Mouse (Mus musculus): ENCODE data around the gene Pde3b. TPM values are rescaled to one million over a fixed set of nuclear protein-coding genes. Genes with fewer than 3 reads are reported as not detected.

Pde3b gene
- total and polyA plus RNA-seq, 3 experiments = 0.12 to 14.7 (median 0.82) TPM

DNA sequence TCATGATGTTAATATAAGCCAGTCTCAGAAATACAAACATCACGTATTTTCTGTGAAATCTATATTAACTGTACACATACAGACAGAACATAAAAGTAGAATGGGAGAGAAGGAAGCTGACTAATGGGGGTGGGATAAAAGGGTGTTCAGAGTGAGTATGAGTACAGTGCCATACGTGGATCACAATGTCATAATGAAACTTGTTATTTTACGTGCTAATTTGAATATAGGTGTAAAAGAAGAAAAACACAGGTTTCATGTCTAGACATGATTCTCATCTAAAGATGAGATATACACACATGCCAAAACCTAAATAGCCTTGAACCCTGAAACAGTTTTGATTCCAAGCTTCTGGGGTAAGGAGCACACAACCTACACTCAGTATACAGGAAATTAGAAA is 51.3 kb downstream of the Pde3b start:
- H3K4me1 ChIP-seq (ENCODE audit: insufficient read depth, low read depth, low read length) = peaks cover 7% of the 10 kb centered on the region
- no peaks in the 10 kb centered on the region for H3K36me3 ChIP-seq (replicated peaks)
- no peak for ATAC-seq (ENCODE audit: extremely low read depth, insufficient number of reproducible peaks, low FRiP score, poor library complexity, severe bottlenecking)
- H3K4me3 ChIP-seq (ENCODE audit: low read depth, low read length) = no peak overlapping the region
- TF ChIP-seq CTCF (IDR thresholded peaks at IDR 0.05; ENCODE audit: low read depth, low read length) (no peak), POLR2AphosphoS5 (IDR thresholded peaks at IDR 0.05; ENCODE audit: insufficient replicate concordance, low read depth, low read length) (no peak), TAL1 (conservative IDR thresholded peaks at IDR 0.05; ENCODE audit: low read depth, low read length) (no peak), GATA1 (IDR thresholded peaks at IDR 0.05; ENCODE audit: borderline replicate concordance, low read length) (no peak), GATA2 (IDR thresholded peaks at IDR 0.05; ENCODE audit: borderline replicate concordance, low read depth, low read length) (no peak)
- DNase-seq (ENCODE audit: low spot score) = no peak
- no peaks in the 10 kb centered on the region for H3K9me3 ChIP-seq (replicated peaks)
- no peaks in the 10 kb centered on the region for H3K27me3 ChIP-seq (ENCODE audit: insufficient read depth, low read length)

DNA sequence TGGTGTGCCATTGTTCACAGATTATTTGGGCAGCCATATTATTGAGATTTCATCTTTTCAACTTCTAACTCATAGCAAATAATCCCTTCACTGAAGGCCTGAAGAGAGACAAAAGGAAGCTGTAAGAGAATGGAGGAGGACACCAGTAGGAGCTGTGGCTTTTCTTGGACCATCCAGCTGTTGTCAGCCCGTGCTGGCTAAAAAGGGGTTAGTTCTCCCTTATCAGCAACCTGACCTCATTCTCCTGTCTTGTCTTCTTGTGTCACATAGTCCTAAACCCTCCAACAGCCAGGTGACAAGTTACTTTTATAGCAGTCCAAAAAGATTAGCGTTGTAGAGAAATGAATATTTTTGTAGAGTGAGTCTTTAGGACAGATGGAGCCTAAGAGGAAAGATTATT is 57.4 kb downstream of the Pde3b start:
- DNase-seq (ENCODE audit: low spot score) (no peak), ATAC-seq (ENCODE audit: extremely low read depth, insufficient number of reproducible peaks, low FRiP score, poor library complexity, severe bottlenecking) (no peak)
- Histone ChIP-seq H3K36me3 (replicated peaks) (no peaks in the 10 kb centered on the region), H3K9me3 (replicated peaks) (no peaks in the 10 kb centered on the region), H3K27me3 (ENCODE audit: insufficient read depth, low read length) (no peaks in the 10 kb centered on the region), H3K4me3 (ENCODE audit: low read depth, low read length) (no peak overlapping the region), H3K4me1 (ENCODE audit: insufficient read depth, low read depth, low read length) (peaks cover 21% of the 10 kb centered on the region)
- TF ChIP-seq GATA1 (IDR thresholded peaks at IDR 0.05; ENCODE audit: borderline replicate concordance, low read length) = no peak
- TF ChIP-seq GATA2 (IDR thresholded peaks at IDR 0.05; ENCODE audit: borderline replicate concordance, low read depth, low read length) = no peak
- no peak for TF ChIP-seq TAL1 (conservative IDR thresholded peaks at IDR 0.05; ENCODE audit: low read depth, low read length)
- TF ChIP-seq POLR2AphosphoS5 (IDR thresholded peaks at IDR 0.05; ENCODE audit: insufficient replicate concordance, low read depth, low read length) = no peak
- no peak for TF ChIP-seq CTCF (IDR thresholded peaks at IDR 0.05; ENCODE audit: low read depth, low read length)

DNA sequence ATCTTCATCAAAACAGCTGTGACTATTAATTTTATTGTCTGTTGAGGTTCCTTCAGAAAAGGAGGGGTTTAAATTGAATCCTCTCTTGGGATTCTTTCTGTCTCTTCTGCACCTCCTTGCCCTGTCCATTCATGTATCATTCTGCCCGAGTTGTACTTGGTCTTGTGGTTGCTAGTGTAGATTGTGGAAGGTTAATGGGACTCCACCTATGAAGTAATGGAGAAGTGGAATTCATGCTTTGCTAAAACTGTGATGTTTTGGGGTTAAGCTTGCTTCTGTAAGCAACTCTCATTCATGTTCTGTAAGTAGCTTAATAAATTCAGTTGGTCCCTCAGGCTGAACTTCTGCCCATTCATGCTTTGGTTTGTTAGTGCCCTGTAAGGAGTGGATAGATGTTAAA is 59.8 kb downstream of the Pde3b start:
- no peak for ATAC-seq (ENCODE audit: extremely low read depth, insufficient number of reproducible peaks, low FRiP score, poor library complexity, severe bottlenecking)
- DNase-seq (ENCODE audit: low spot score) = no peak
- no peaks in the 10 kb centered on the region for H3K36me3 ChIP-seq (replicated peaks)
- H3K27me3 ChIP-seq (ENCODE audit: insufficient read depth, low read length) = no peaks in the 10 kb centered on the region
- peaks cover 37% of the 10 kb centered on the region for H3K4me1 ChIP-seq (ENCODE audit: insufficient read depth, low read depth, low read length)
- H3K9me3 ChIP-seq (replicated peaks) = no peaks in the 10 kb centered on the region
- no peak overlapping the region for H3K4me3 ChIP-seq (ENCODE audit: low read depth, low read length)
- TF ChIP-seq CTCF (IDR thresholded peaks at IDR 0.05; ENCODE audit: low read depth, low read length) (no peak), POLR2AphosphoS5 (IDR thresholded peaks at IDR 0.05; ENCODE audit: insufficient replicate concordance, low read depth, low read length) (no peak), GATA1 (IDR thresholded peaks at IDR 0.05; ENCODE audit: borderline replicate concordance, low read length) (no peak), TAL1 (conservative IDR thresholded peaks at IDR 0.05; ENCODE audit: low read depth, low read length) (no peak), GATA2 (IDR thresholded peaks at IDR 0.05; ENCODE audit: borderline replicate concordance, low read depth, low read length) (no peak)

DNA sequence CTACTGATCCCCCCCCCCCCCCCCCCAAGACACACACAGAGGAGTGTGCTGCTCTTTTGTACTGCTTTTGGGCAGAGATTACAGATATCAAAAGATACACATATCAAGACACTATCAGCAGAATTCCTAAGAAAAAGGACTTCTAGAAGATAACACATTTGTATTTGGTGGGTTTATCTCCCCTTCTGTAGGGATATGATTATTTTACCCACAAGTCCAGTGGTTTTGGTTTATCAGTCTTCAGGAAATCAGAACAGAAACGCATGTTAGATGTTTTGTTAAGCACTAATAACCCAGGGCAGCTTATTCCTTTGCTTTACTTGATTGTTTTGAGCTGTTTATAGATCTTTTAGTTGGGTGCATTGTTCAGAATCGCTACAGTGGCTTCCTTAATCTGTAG is 62.8 kb downstream of the Pde3b start:
- TF ChIP-seq POLR2AphosphoS5 (IDR thresholded peaks at IDR 0.05; ENCODE audit: insufficient replicate concordance, low read depth, low read length) (no peak), GATA2 (IDR thresholded peaks at IDR 0.05; ENCODE audit: borderline replicate concordance, low read depth, low read length) (no peak), GATA1 (IDR thresholded peaks at IDR 0.05; ENCODE audit: borderline replicate concordance, low read length) (no peak), CTCF (IDR thresholded peaks at IDR 0.05; ENCODE audit: low read depth, low read length) (no peak), TAL1 (conservative IDR thresholded peaks at IDR 0.05; ENCODE audit: low read depth, low read length) (no peak; the same call in 1 of the 2 replicates)
- Histone ChIP-seq H3K4me3 (ENCODE audit: low read depth, low read length) (no peak overlapping the region), H3K4me1 (ENCODE audit: insufficient read depth, low read depth, low read length) (peaks cover 47% of the 10 kb centered on the region), H3K27me3 (ENCODE audit: insufficient read depth, low read length) (no peaks in the 10 kb centered on the region), H3K36me3 (replicated peaks) (no peaks in the 10 kb centered on the region), H3K9me3 (replicated peaks) (no peaks in the 10 kb centered on the region)
- DNase-seq (ENCODE audit: low spot score) (no peak), ATAC-seq (ENCODE audit: extremely low read depth, insufficient number of reproducible peaks, low FRiP score, poor library complexity, severe bottlenecking) (peak; percentile 23)

DNA sequence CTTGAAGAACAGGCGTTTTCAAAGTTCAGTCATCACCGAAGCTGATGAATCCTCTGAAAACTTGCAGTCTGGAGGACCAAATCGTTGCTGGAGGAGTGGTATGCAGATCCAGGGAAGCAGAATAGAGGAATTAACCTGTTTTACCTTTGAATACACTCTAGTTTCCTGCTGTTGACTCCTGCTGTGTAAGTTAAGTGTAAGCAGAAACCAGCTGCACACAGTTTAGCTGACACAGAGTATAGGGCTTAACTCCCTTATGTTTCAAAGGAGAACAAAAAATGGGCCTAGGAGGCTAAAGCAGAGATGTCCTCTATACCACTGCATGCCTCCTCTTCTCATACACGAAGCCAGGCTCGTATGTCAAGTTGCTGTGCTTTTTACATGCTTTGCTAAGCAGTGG is 63.8 kb downstream of the Pde3b start:
- Histone ChIP-seq H3K9me3 (replicated peaks) (no peaks in the 10 kb centered on the region), H3K27me3 (ENCODE audit: insufficient read depth, low read length) (no peaks in the 10 kb centered on the region), H3K36me3 (replicated peaks) (no peaks in the 10 kb centered on the region), H3K4me1 (ENCODE audit: insufficient read depth, low read depth, low read length) (peaks cover 53% of the 10 kb centered on the region), H3K4me3 (ENCODE audit: low read depth, low read length) (no peak overlapping the region)
- TF ChIP-seq GATA2 (IDR thresholded peaks at IDR 0.05; ENCODE audit: borderline replicate concordance, low read depth, low read length) = no peak
- TF ChIP-seq CTCF (IDR thresholded peaks at IDR 0.05; ENCODE audit: low read depth, low read length) = no peak
- no peak for TF ChIP-seq POLR2AphosphoS5 (IDR thresholded peaks at IDR 0.05; ENCODE audit: insufficient replicate concordance, low read depth, low read length)
- no peak for TF ChIP-seq GATA1 (IDR thresholded peaks at IDR 0.05; ENCODE audit: borderline replicate concordance, low read length)
- TF ChIP-seq TAL1 (conservative IDR thresholded peaks at IDR 0.05; ENCODE audit: low read depth, low read length) = no peak
- no peak for ATAC-seq (ENCODE audit: extremely low read depth, insufficient number of reproducible peaks, low FRiP score, poor library complexity, severe bottlenecking)
- DNase-seq (ENCODE audit: low spot score) = no peak

DNA sequence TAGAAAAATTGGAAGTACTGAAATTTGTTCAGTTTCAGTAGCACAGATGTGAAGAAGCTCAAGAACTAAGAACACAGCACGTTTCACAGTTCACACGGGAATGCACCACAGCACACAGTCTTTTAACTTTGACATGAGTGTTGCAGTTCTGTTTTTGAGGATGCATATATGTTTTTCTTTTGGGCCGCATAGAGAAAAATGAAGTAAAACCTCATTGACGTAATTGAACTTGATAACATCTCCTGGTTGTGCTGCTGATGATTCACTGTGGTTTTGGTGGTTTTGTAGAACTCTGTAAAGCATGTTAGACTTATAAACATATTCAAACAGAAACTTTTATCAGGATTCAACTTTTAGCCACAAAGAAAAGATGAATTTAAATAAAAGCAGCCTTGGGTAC is 64.7 kb downstream of the Pde3b start:
- H3K4me1 ChIP-seq (ENCODE audit: insufficient read depth, low read depth, low read length) = peaks cover 51% of the 10 kb centered on the region
- no peaks in the 10 kb centered on the region for H3K36me3 ChIP-seq (replicated peaks)
- H3K9me3 ChIP-seq (replicated peaks) = no peaks in the 10 kb centered on the region
- TF ChIP-seq CTCF (IDR thresholded peaks at IDR 0.05; ENCODE audit: low read depth, low read length) (no peak), TAL1 (conservative IDR thresholded peaks at IDR 0.05; ENCODE audit: low read depth, low read length) (no peak), GATA1 (IDR thresholded peaks at IDR 0.05; ENCODE audit: borderline replicate concordance, low read length) (no peak), GATA2 (IDR thresholded peaks at IDR 0.05; ENCODE audit: borderline replicate concordance, low read depth, low read length) (no peak), POLR2AphosphoS5 (IDR thresholded peaks at IDR 0.05; ENCODE audit: insufficient replicate concordance, low read depth, low read length) (no peak)
- ATAC-seq (ENCODE audit: extremely low read depth, insufficient number of reproducible peaks, low FRiP score, poor library complexity, severe bottlenecking) (peak; percentile 85), DNase-seq (ENCODE audit: low spot score) (no peak)
- H3K27me3 ChIP-seq (ENCODE audit: insufficient read depth, low read length) = no peaks in the 10 kb centered on the region
- no peak overlapping the region for H3K4me3 ChIP-seq (ENCODE audit: low read depth, low read length)

Measured in G1E (cell line).